ENCODE assay signal across 13 mouse cellular contexts in genomic region chr6:112890331-112890751, GRCm38 (mm10). TPM values are rescaled to one million over a fixed set of nuclear protein-coding genes. Genes with fewer than 3 reads are reported as not detected.
DNase-seq lines count a peak whose midpoint lies in the region; ATAC-seq lines count a peak whose summit lies in the region.
"Had no signal": no experiment of that assay in that cellular context is flagged by ENCODE, and none has a peak within 500 bp of the region (broad histone marks: within the 10 kb centered on the region; RNA-seq: fewer than 3 reads in every experiment).

No protein-coding gene starts in this region.

- no peak overlapping the region for H3K4me3 ChIP-seq in heart, embryonic 11.5 days (ENCODE audit: low read depth, low read length)
- H3K4me3 ChIP-seq: embryonic facial prominence, embryonic 10.5 days; intestine, embryonic 15.5 days; limb, embryonic 13.5 days had no signal

- H3K9ac ChIP-seq in heart, embryonic 11.5 days (ENCODE audit: low read depth, low read length) = no peak overlapping the region
- H3K9ac ChIP-seq: intestine, embryonic 15.5 days; limb, embryonic 13.5 days had no signal

- peaks cover 8% of the 10 kb centered on the region for H3K27me3 ChIP-seq in heart, embryonic 11.5 days (ENCODE audit: control insufficient read depth, insufficient read depth, low read length)
- H3K27me3 ChIP-seq: CH12.LX; intestine, embryonic 15.5 days; limb, embryonic 13.5 days had no signal

- no peak overlapping the region for H3K27ac ChIP-seq in heart, embryonic 11.5 days (ENCODE audit: low read depth, low read length)
- H3K27ac ChIP-seq: embryonic facial prominence, embryonic 10.5 days; intestine, embryonic 15.5 days; limb, embryonic 13.5 days had no signal

- no peak for DNase-seq in heart, postnatal 25 days (ENCODE audit: low spot score)
- peak; percentile 51 for DNase-seq in ovary, adult 18-20 months (ENCODE audit: low spot score)
- DNase-seq in ovary, postnatal 10 days (ENCODE audit: low spot score) = no peak
- peak; percentile 52 to 56 for DNase-seq in cerebellum, postnatal 14 days
- no peak for DNase-seq in thymus, postnatal 4 days
- DNase-seq in left cerebral cortex, adult 11 months (ENCODE audit: low spot score) = no peak
- DNase-seq in layer of hippocampus, adult 8-10 months (ENCODE audit: low spot score in 2 of 2) = no peak
- DNase-seq: lung, adult 18-20 months had no signal

- no peaks in the 10 kb centered on the region for H3K36me3 ChIP-seq in heart, embryonic 11.5 days (ENCODE audit: control insufficient read depth, insufficient read depth, low read length)
- H3K36me3 ChIP-seq: intestine, embryonic 15.5 days; limb, embryonic 13.5 days had no signal

- intact Hi-C loops in heart, postnatal 25 days (cut with DNase I) = no loop called here

- 0 out of 2 replicates have a peak, but pooled peaks have one; percentile 26 for ATAC-seq in heart, embryonic 11.5 days (replicated peaks; ENCODE audit: insufficient number of reproducible peaks, low FRiP score, low TSS enrichment)
- ATAC-seq: intestine, embryonic 15.5 days had no signal

- no peak overlapping the region for H3K4me2 ChIP-seq in heart, embryonic 11.5 days
- H3K4me2 ChIP-seq: intestine, embryonic 15.5 days; limb, embryonic 13.5 days had no signal

- 87% methylated on average over 2 of the region's 2 CpGs for WGBS in heart, embryonic 11.5 days (ENCODE audit: insufficient replicate concordance)

- H3K9me3 ChIP-seq in heart, embryonic 11.5 days (replicated peaks; ENCODE audit: control insufficient read depth, low read length) = no peaks in the 10 kb centered on the region
- H3K9me3 ChIP-seq: embryonic facial prominence, embryonic 10.5 days; intestine, embryonic 15.5 days; limb, embryonic 13.5 days had no signal

- H3K4me1 ChIP-seq in heart, embryonic 11.5 days (ENCODE audit: control insufficient read depth, insufficient read depth, low read length) = no peaks in the 10 kb centered on the region
- H3K4me1 ChIP-seq: intestine, embryonic 15.5 days had no signal

RNA-seq across cellular contexts. Expression of gene Srgap3, which starts 56.7 kb away (rescaled TPM):
- polyA plus RNA-seq in heart, embryonic 11.5 days (2014; fragmentation: Nextera tagmentation; extraction: Ambion mirVana) = 0.77 and 1.2 TPM in 2 replicates
- 1 to 10 TPM; 1.2 TPM for total RNA-seq in heart, postnatal 25 days (2021)
- total RNA-seq in layer of hippocampus, adult 8-10 months (2022) = 100 to 1,000 TPM; 230 to 304 (median 268) TPM

Comparison
In these comparisons a context has a peak if more than half of its experiments do, and no peak if none do; other contexts are left out.
1. DNase-seq: peak in ovary, adult 18-20 months (single experiment) and cerebellum, postnatal 14 days (2 of 2); none in heart, postnatal 25 days (single experiment), ovary, postnatal 10 days (single experiment), thymus, postnatal 4 days (single experiment), left cerebral cortex, adult 11 months (single experiment) and layer of hippocampus, adult 8-10 months (0 of 2).
2. RNA of gene Srgap3, which starts 56.7 kb away (total RNA-seq): 230 to 304 TPM in layer of hippocampus, adult 8-10 months; 1.2 TPM in heart, postnatal 25 days; every median in the first group is over 100 times any median in the second.